ENCODE assay signal across 28 mouse cellular contexts in genomic region chr9:21193786-21194185, GRCm38 (mm10). TPM values are rescaled to one million over a fixed set of nuclear protein-coding genes. Genes with fewer than 3 reads are reported as not detected.
"Had no signal": no experiment of that assay in that cellular context is flagged by ENCODE, and none has a peak within 500 bp of the region (broad histone marks: within the 10 kb centered on the region; RNA-seq: fewer than 3 reads in every experiment).

No protein-coding gene starts in this region.

- H3K27ac ChIP-seq: heart, adult 2 months; heart, embryonic 13.5 days; heart, embryonic 15.5 days; hindbrain, embryonic 13.5 days; hindbrain, embryonic 15.5 days; hindbrain, postnatal 0 days; kidney, embryonic 15.5 days; kidney, postnatal 0 days; left cerebral cortex, adult 2 months; limb, embryonic 10.5 days; limb, embryonic 12.5 days; liver, embryonic 13.5 days; liver, embryonic 15.5 days had no signal

- H3K4me3 ChIP-seq: heart, adult 2 months; heart, embryonic 13.5 days; heart, embryonic 15.5 days; hindbrain, embryonic 13.5 days; hindbrain, embryonic 15.5 days; kidney, embryonic 15.5 days; left cerebral cortex, adult 2 months; limb, embryonic 10.5 days; limb, embryonic 12.5 days; liver, embryonic 13.5 days; liver, embryonic 15.5 days had no signal

- DNase-seq: gastrocnemius, postnatal 14 days; gastrocnemius, postnatal 36 days; heart, adult 2 months; heart, postnatal 14 days; heart, postnatal 36 days; kidney, adult 11 months; kidney, adult 2 months; kidney, adult 9 months; kidney, postnatal 14 days; kidney, postnatal 36 days; layer of hippocampus, adult 9-11 months; layer of hippocampus, postnatal 36 days; liver; liver, embryonic 13.5 days had no signal

- H3K4me2 ChIP-seq: heart, embryonic 11.5 days; heart, embryonic 13.5 days; heart, embryonic 15.5 days; hindbrain, embryonic 13.5 days; hindbrain, embryonic 15.5 days; kidney, embryonic 15.5 days; limb, embryonic 12.5 days; liver, embryonic 11.5 days; liver, embryonic 13.5 days; liver, embryonic 15.5 days had no signal

- H3K27me3 ChIP-seq: heart, embryonic 13.5 days; heart, embryonic 15.5 days; hindbrain, embryonic 13.5 days; hindbrain, embryonic 15.5 days; kidney, embryonic 15.5 days; limb, embryonic 12.5 days; liver, embryonic 13.5 days; liver, embryonic 15.5 days had no signal

- H3K36me3 ChIP-seq: hindbrain, embryonic 13.5 days; hindbrain, embryonic 15.5 days; limb, embryonic 12.5 days; liver, embryonic 13.5 days had no signal

- H3K9me3 ChIP-seq: heart, embryonic 13.5 days; heart, embryonic 15.5 days; hindbrain, embryonic 13.5 days; hindbrain, embryonic 15.5 days; kidney, embryonic 15.5 days; limb, embryonic 10.5 days; limb, embryonic 12.5 days; liver, embryonic 13.5 days; liver, embryonic 15.5 days had no signal

RNA-seq across cellular contexts. Expression of gene S1pr5, which starts 54.5 kb away (rescaled TPM):
- polyA plus RNA-seq: kidney, embryonic 15.5 days; kidney, postnatal 0 days; large intestine, adult 2 months; liver, embryonic 11.5 days had no signal
